Mouse (Mus musculus) intestine, embryonic 14.5 days (tissue): ENCODE data around the gene Fip1l1. TPM values are rescaled to one million over a fixed set of nuclear protein-coding genes. Genes with fewer than 3 reads are reported as not detected.

Source experiments
- ATAC-seq: fragments of 200-750 bp; cut with Nextera tagmentation; replicated peaks from 2 replicates; pipeline ENCODE4 v1.8.0; 2017; ENCODE audit warnings: low read depth, moderate number of reproducible peaks, moderate TSS enrichment, moderate library complexity; ENCODE audit not compliant: low FRiP score, low TSS enrichment
- DNase-seq: peaks from one replicate; pipeline ENCODE4 v3.0.0-alpha.2; 2018; ENCODE audit warnings: low spot score
- H3K27ac ChIP-seq: fragments of 300-500 bp; sonication (generic); 2 replicates; pipeline ENCODE4 v1.5.1; 2014; ENCODE audit warnings: low read depth, mild to moderate bottlenecking, control low read depth
- H3K27me3 ChIP-seq: fragments of 300-500 bp; sonication (generic); replicated peaks from 2 replicates; pipeline ENCODE4 v1.6.1; 2014; ENCODE audit warnings: low read length, control low read depth; ENCODE audit not compliant: control insufficient read depth, insufficient read depth
- H3K36me3 ChIP-seq: fragments of 300-500 bp; sonication (generic); 2 replicates; pipeline ENCODE4 v1.6.1; 2014; ENCODE audit warnings: low read length, control low read depth; ENCODE audit not compliant: control insufficient read depth, insufficient read depth
- H3K4me1 ChIP-seq: fragments of 300-500 bp; sonication (generic); replicated peaks from 2 replicates; pipeline ENCODE4 v1.6.1; 2014; ENCODE audit warnings: low read length, control low read depth, mixed read lengths; ENCODE audit not compliant: control insufficient read depth, insufficient read depth
- H3K4me2 ChIP-seq: fragments of 300-500 bp; sonication (generic); 2 replicates; pipeline ENCODE4 v1.6.1; 2014; ENCODE audit warnings: low read length
- H3K4me3 ChIP-seq: fragments of 300-500 bp; sonication (generic); 2 replicates; pipeline ENCODE4 v1.5.1; 2014; ENCODE audit warnings: low read depth, low read length, control low read depth, mixed read lengths
- H3K9ac ChIP-seq: fragments of 300-500 bp; sonication (generic); 2 replicates; pipeline ENCODE4 v1.6.1; 2014; ENCODE audit warnings: mild to moderate bottlenecking, low read length
- H3K9me3 ChIP-seq: fragments of 300-500 bp; sonication (generic); 2 replicates; pipeline ENCODE4 v1.6.1; 2016; ENCODE audit warnings: low read length, control low read depth; ENCODE audit not compliant: control insufficient read depth
- WGBS: fragments of 180-500 bp; shearing (Covaris S2); extraction: QIAGEN DNeasy Blood & Tissue Kit; methylation state at CpG from one replicate; pipeline ENCODE4 v1.1.7; 2014; 5-methylcytosine and 5-hydroxymethylcytosine counted together
- polyA plus RNA-seq: library from polyadenylated mRNA; unstranded; fragments of >200 nt; fragmentation: Nextera tagmentation; extraction: Ambion mirVana; gene quantifications from 2 replicates; pipeline ENCODE4 v1.2.1, GENCODE M21; 2014

Gene Fip1l1
- polyA plus RNA-seq, 1 experiment from 2014 or later = 76.1 TPM

DNA sequence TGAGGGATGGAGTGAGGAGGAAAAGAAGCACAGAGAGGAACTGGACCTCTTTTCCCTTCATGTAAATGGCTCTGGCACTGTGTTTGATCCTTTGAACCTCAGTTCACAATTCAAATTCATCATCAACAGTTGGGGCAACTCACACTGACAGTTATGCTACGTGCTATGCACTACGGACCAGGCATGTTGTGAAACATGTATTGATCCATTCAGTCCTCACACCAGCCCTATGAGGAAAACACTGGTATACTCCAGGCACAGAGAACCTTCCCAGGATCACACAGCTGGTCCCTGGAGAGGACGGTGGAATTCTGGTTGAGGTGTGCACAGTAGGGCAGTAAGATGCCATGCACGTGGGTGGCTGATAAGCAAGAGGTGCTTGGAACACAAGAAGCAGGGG is 105.3 kb downstream of the Fip1l1 start:
- Histone ChIP-seq H3K27me3 (no peaks in the 10 kb centered on the region), H3K4me1 (no peaks in the 10 kb centered on the region), H3K36me3 (no peaks in the 10 kb centered on the region), H3K9ac (no peak overlapping the region), H3K9me3 (no peaks in the 10 kb centered on the region), H3K27ac (no peak overlapping the region), H3K4me3 (no peak overlapping the region), H3K4me2 (no peak overlapping the region)
- ATAC-seq (no peak), DNase-seq (no peak)
- WGBS = 82% methylated on average over 4 of the region's 4 CpGs

DNA sequence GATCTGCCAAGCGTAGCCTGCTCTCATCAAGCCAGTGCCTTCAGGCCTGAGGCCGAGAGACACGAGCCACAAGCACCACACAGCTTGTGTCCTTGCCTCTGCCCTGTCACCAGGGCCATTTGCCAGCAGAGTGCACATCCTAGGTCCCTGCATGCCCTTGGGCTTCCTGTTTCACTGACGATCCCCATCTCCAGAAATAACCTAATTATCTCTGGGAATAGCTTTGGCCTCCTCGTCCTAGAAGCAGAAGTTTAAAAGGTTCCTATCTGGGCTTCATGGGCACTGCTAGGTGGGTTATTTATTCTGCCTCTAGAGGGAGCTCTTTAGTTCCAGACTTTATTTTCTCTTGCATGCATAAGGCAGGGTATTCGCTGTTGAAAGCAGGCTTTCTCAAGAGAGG is 105.8 kb downstream of the Fip1l1 start:
- Histone ChIP-seq H3K4me1 (no peaks in the 10 kb centered on the region), H3K27me3 (no peaks in the 10 kb centered on the region), H3K9ac (no peak overlapping the region), H3K4me3 (no peak overlapping the region), H3K4me2 (no peak overlapping the region), H3K9me3 (no peaks in the 10 kb centered on the region), H3K36me3 (no peaks in the 10 kb centered on the region), H3K27ac (no peak overlapping the region)
- DNase-seq = no peak
- no peak for ATAC-seq
- 61% methylated on average over 6 of the region's 6 CpGs for WGBS

DNA sequence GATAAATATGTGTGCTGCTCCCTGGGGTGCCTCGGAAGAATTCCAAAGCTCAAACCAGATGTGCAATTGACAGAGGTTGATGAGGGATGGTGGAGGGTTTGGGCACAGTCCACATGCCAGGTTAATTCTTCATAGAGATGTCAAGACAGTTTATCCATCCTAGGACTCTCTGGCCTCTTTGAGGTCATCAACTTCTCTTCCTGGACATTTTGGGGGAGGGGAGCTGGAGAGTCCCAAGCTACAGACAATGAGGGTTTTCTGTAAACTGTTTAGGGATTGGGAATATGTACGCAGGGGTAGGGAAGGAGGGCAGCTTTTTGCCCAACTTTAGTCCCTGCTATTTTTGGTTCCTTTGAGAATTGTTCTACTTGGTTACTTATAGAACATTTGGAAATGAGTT is 107.0 kb downstream of the Fip1l1 start:
- Histone ChIP-seq H3K9ac (no peak overlapping the region), H3K27ac (no peak overlapping the region), H3K27me3 (no peaks in the 10 kb centered on the region), H3K4me1 (peaks cover 4% of the 10 kb centered on the region; the same call in 1 of the 2 replicates), H3K9me3 (no peaks in the 10 kb centered on the region), H3K4me2 (no peak overlapping the region), H3K4me3 (no peak overlapping the region), H3K36me3 (no peaks in the 10 kb centered on the region)
- 52% methylated on average over 2 of the region's 2 CpGs for WGBS
- DNase-seq (no peak), ATAC-seq (no peak)

DNA sequence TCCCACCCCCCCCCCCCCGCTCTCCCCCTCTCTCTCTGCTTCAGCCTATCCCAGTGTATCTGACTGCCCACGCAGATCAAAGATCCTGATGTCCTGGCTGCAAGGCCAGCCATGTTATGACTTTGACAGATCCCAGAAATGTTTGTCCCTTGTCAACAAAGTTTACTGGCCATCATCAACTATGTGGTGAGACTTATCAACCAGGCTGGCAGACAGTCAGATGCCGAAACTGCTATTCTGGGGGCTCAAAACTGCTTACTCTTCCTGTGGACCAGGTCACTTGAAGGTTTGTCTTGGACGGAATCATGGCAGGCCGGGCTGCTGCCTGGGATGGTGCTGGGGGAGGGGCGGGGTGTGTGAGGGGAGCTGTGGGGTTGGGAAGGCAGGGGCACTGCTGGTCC is 112.3 kb downstream of the Fip1l1 start:
- no peaks in the 10 kb centered on the region for H3K9me3 ChIP-seq
- no peak overlapping the region for H3K27ac ChIP-seq
- peaks cover 11% of the 10 kb centered on the region for H3K4me1 ChIP-seq
- no peak overlapping the region for H3K4me2 ChIP-seq
- ATAC-seq (no peak), DNase-seq (no peak)
- 30% methylated on average over 5 of the region's 6 CpGs for WGBS
- no peak overlapping the region for H3K9ac ChIP-seq
- H3K27me3 ChIP-seq = no peaks in the 10 kb centered on the region
- H3K4me3 ChIP-seq = no peak overlapping the region
- no peaks in the 10 kb centered on the region for H3K36me3 ChIP-seq

DNA sequence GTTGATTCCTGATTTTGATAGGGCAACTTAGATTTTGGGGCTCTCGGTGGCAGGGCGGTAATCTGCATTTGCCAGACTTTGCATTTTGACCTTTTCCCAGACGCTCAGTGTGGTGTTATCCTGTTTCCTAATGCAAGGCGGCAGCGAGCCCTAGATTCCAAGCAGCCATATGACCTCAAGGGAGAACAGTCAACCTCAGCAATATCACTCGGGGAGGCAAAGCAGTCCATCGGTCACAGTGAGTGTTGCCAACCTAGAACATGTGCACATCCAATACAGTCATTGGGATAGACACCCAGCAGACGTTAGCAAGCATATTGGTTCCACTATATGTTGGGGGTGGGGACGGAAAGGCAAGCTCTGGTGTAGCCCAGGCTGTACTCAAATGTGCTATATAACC is 113.0 kb downstream of the Fip1l1 start:
- H3K27me3 ChIP-seq = no peaks in the 10 kb centered on the region
- no peak overlapping the region for H3K4me3 ChIP-seq
- WGBS = 81% methylated on average over 9 of the region's 9 CpGs
- H3K27ac ChIP-seq = no peak overlapping the region
- no peak for DNase-seq
- ATAC-seq = no peak
- peaks cover 11% of the 10 kb centered on the region for H3K4me1 ChIP-seq
- H3K9me3 ChIP-seq = no peaks in the 10 kb centered on the region
- no peak overlapping the region for H3K4me2 ChIP-seq
- H3K9ac ChIP-seq = no peak overlapping the region
- H3K36me3 ChIP-seq = no peaks in the 10 kb centered on the region

Other genes with a start within 250 kb of the Fip1l1 start
- gene Scfd2, start 3.7 kb upstream of the Fip1l1 start, polyA plus RNA-seq = 13.2 and 16.3 TPM in 2 replicates
- gene Lnx1, start 167.5 kb downstream of the Fip1l1 start, polyA plus RNA-seq = 4.8 and 5.2 TPM in 2 replicates